Mouse (Mus musculus): ENCODE measurements around the gene Tspyl3. TPM values are rescaled to one million over a fixed set of nuclear protein-coding genes. Genes with fewer than 3 reads are reported as not detected.
A peak's percentile ranks its signal among the peaks of the same experiment; 100 is the strongest.

Tspyl3 gene
- total RNA-seq, 2 experiments from 2014 or later = 20.6 to 22.5 TPM

DNA sequence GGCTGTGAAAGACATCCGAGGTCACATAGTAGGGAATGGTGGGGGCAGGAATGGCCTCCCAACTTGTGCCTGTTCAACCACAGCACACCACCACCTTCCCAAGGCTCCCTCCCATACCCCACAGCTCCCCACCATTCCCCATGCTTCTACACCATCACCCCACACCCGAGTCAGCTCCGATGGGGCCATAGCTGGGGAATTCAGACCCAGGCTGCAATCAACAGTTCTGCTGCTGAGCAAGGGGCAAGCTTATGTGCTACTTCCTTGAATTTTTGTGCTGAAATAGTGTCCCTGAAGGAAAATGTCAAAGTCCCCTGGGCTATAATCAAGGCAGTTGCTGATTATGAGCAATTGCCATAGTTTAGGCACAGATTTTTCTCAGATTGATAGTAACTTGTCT is 6.7 kb downstream of the Tspyl3 start:
- H3K4me3 ChIP-seq = no peak overlapping the region
- TF ChIP-seq CTCF (conservative IDR thresholded peaks at IDR 0.05) = no peak
- no peak overlapping the region for H3K27ac ChIP-seq
- DNase-seq (ENCODE audit: low spot score in 2 of 2) = no peak

DNA sequence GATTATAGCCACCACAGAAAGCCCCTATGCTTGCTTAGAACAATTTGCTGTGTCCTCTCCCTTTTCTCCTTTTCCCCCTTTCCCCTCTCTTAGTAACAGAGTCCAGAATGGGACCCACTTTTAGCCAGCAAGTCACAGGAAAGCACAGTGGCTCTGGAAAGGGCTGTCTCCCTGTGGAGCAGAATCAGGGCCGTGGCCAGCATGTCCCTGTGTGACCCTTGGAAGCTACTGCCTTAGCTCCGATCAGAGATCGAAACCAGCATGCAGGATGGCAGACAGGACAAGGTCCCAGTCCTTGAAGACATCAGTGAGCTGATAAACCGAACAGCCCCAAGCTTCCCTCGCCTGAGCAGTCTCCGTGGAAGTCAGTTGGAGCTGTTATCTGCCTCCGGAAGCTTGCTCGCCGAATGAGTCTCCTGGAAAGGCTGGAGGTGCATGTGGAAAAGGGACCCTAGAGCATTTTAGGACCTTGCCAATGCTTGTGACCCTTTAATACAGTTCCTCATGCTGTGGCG is 7.4 kb downstream of the Tspyl3 start:
- H3K4me3 ChIP-seq = no peak overlapping the region
- DNase-seq (ENCODE audit: low spot score in 2 of 2) = no peak
- TF ChIP-seq CTCF (conservative IDR thresholded peaks at IDR 0.05) = no peak
- H3K27ac ChIP-seq = no peak overlapping the region

DNA sequence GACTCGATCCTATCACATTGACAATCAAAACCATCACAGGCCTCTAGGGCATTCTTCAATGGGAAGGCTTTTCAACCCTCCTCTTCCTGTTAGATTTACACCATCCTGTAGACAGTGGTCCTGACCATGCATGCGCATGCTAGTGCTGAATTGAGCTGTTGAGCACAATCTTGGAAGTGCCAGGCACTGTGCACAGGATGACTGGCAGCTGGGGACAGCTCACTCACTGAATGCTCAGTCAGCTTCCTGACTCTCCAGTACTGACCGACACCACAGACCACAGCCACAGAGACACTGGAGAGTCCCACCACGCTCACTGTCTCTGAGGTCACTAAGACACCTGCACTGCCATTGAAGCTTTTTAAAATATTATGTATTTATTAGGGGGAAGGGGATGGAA is 9.8 kb downstream of the Tspyl3 start:
- no peak overlapping the region for H3K4me3 ChIP-seq
- H3K27ac ChIP-seq = no peak overlapping the region
- no peak for DNase-seq (ENCODE audit: low spot score in 2 of 2)
- TF ChIP-seq CTCF (conservative IDR thresholded peaks at IDR 0.05) = no peak

DNA sequence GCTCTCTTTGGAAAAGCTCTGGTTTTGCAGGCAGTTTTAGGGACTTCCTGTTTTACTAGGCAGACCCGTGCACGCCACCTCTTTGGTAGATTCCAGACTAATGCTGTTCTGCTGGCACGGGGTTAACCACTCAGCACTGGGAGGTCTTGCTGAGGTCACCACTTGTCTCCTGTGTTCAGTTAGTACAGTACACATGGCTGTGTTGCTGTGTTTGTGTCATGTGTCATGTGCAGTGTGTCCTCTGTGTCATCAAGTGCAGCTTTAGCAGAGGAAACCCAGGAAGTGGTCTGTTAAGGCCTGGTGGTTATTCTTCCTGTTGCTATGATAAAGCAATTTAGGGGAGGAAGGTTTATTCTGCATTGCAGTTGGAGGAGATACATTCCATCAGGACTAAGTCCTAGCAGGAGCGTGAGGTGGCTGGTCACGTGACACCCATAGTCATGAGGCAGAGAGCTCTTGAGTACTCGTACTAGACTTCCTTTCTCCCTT is 10.4 kb downstream of the Tspyl3 start:
- no peak for DNase-seq (ENCODE audit: low spot score in 2 of 2)
- no peak overlapping the region for H3K27ac ChIP-seq
- H3K4me3 ChIP-seq = no peak overlapping the region
- TF ChIP-seq CTCF (conservative IDR thresholded peaks at IDR 0.05) = no peak

DNA sequence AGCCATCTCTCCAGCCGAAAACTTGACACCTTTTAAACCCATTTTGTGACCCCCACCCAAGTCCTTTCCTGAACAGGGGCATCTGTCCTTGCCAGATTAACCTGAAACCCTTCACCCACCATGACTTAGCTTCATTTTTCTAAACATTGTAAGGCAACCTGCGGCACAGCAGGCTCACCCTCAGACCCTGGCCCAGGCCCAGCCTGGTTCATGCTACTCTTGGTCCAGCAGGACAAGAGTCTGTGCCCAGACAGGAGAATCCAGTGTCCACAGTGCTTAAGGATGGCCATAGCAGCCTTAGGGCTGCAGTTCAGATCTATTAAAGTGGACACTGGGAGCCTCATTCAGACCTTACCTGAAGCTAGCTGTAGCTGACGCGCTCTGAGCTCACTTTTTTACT is 11.9 kb downstream of the Tspyl3 start:
- no peak for DNase-seq (ENCODE audit: low spot score in 2 of 2)

DNA sequence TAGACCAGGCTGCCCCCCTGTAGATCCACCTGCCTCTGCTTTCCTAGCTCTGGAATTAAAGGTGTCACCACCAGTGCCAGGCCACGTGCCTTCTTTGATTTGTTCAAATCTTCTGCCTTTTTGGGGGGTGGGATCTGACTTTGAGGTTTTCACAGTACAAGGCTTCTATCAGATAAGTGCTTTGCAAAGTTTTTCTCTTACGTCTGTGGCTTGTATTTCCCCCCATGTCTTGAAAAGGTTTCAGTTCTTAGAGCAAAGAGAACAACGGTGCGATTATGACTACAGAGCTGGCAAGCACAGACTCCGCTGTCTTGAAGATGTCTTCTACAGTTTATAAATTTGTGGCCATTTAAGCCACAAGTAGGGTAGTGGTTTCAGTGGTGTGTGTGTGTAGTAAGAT is 13.8 kb downstream of the Tspyl3 start:
- DNase-seq (ENCODE audit: low spot score in 2 of 2) = no peak
- H3K4me3 ChIP-seq = no peak overlapping the region
- TF ChIP-seq CTCF (conservative IDR thresholded peaks at IDR 0.05) = no peak
- no peak overlapping the region for H3K27ac ChIP-seq

More for the DNA sequence above, 11.9 kb downstream of the Tspyl3 start:
- Histone ChIP-seq H3K4me3 (no peak overlapping the region), H3K27ac (no peak overlapping the region)
- no peak for TF ChIP-seq CTCF (conservative IDR thresholded peaks at IDR 0.05)

DNA sequence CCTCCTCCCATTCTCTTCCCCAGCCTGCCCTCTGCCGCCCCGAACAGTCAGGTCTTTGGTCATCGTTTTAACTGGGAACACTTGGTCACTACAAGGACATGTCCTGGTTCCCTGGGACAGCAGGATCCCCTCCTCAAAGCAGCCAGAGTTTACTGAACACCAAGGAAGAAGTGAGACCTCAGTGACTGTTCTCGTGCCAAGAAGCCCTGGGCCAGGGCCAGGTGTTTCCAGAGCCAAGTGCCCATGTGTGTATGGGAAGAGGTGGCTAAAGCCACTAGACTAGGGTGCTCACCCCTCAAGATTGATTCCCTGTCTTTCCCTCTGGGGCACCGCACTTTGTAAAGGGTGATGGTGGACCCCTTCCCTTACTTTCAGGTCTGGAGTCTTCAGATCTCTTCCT is 16.0 kb downstream of the Tspyl3 start:
- no peak overlapping the region for H3K27ac ChIP-seq
- no peak for DNase-seq (ENCODE audit: low spot score in 2 of 2)
- no peak for TF ChIP-seq CTCF (conservative IDR thresholded peaks at IDR 0.05)
- no peak overlapping the region for H3K4me3 ChIP-seq

DNA sequence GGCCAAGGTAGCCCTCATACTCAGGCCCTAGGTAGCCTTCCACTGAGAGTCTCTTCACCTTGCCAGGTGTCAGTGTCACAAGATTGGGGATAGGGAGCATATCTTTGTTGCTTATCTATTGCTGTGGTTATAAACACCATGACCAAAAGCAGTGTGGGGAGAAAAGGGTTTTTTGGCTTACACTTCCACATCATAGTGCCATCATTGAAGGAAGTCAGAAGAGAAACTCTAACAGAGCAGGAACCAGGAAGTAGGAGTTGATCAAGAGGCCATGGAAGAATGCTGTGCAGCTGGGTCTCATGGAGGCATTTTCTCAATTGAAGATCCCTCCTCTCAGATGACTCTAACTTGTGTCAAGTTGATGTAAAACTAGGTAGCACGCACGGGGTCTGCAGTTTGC is 17.1 kb downstream of the Tspyl3 start:
- no peak overlapping the region for H3K4me3 ChIP-seq
- no peak overlapping the region for H3K27ac ChIP-seq
- no peak for TF ChIP-seq CTCF (conservative IDR thresholded peaks at IDR 0.05)
- DNase-seq (ENCODE audit: low spot score in 2 of 2) = no peak

DNA sequence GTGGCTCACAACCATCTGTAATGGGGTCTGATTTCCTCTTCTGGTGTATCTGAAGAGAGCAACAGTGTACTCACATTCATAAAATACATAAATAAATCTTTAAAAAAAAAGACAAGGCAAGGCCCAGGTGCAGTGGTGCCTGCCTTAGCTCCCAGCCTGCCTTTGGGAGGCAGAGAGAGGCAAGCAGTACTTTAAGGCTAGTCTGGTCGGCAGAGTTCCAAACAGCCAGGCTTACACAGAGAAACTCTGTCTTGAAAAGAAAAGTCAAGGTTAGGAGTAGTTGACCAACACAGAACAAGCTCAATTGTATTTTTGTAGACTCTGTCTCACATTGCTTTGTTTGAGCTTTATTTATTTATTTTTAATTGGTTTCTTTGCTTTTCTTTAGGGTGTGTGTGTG is 22.5 kb downstream of the Tspyl3 start:
- TF ChIP-seq CTCF (conservative IDR thresholded peaks at IDR 0.05) = no peak
- H3K4me3 ChIP-seq = no peak overlapping the region
- no peak overlapping the region for H3K27ac ChIP-seq
- no peak for DNase-seq (ENCODE audit: low spot score in 2 of 2)

DNA sequence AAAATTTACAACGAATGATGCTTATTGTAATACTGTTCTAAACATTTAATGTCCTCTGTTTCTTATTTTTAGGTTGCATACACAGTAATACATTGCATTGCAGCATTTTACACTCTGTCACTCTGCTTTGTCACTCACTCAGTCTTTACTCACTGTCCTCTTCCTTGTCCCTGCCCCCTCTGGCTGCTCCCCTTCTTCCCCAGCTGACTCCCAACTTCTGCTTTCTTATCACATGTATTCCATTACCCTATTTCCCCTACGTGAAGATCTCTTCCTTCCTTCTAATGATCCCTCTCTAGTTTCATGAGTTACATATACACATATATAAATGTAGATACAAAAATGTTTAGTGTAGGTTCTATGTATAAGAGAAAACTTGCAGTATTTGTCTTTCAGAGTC is 26.1 kb downstream of the Tspyl3 start:
- H3K27ac ChIP-seq = no peak overlapping the region
- no peak overlapping the region for H3K4me3 ChIP-seq
- TF ChIP-seq CTCF (conservative IDR thresholded peaks at IDR 0.05) = no peak
- DNase-seq (ENCODE audit: low spot score in 2 of 2) = no peak

DNA sequence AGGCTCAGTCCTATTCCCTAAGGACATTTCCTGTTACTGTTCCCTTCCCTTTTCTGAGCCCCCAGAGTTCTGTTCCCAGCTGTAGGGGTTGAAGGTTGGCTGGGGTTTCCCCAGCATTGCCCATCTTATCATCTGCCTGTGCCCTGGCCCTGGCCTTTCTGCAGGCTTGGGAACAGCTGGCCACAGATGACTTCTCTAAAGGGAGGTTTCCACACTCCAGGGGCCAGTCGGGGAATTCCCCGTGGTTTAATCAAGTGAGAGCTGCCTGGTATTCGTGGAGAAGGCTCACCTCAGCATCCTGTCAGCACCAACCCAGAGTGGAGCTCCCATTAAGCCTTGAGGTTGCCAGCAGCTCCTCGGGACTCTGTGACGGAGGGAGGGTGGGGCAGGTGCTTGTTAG is 26.8 kb downstream of the Tspyl3 start:
- H3K27ac ChIP-seq = no peak overlapping the region
- no peak for DNase-seq (ENCODE audit: low spot score in 2 of 2)
- H3K4me3 ChIP-seq = no peak overlapping the region
- TF ChIP-seq CTCF (conservative IDR thresholded peaks at IDR 0.05) = no peak

DNA sequence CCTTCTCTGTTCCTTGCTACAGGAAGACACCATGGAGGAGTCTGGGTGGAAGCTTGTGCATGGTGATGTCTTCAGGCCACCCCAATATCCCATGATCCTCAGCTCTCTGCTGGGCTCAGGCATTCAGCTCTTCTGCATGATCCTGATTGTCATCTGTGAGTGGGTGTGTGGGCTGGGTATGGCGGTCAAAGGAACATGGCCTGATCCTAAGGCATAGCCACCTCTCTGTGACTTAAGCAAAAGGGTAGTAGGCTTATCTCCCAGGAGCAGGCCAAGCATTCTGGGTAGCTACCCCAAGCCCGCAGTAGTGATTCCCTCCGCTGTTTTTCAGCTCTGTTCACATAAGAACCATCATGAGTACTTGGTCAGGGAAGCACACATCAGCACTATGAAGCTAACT is 31.0 kb downstream of the Tspyl3 start:
- Histone ChIP-seq H3K4me3 (no peak overlapping the region), H3K27ac (no peak overlapping the region)
- TF ChIP-seq CTCF (conservative IDR thresholded peaks at IDR 0.05) = no peak
- DNase-seq (ENCODE audit: low spot score in 2 of 2) = no peak

DNA sequence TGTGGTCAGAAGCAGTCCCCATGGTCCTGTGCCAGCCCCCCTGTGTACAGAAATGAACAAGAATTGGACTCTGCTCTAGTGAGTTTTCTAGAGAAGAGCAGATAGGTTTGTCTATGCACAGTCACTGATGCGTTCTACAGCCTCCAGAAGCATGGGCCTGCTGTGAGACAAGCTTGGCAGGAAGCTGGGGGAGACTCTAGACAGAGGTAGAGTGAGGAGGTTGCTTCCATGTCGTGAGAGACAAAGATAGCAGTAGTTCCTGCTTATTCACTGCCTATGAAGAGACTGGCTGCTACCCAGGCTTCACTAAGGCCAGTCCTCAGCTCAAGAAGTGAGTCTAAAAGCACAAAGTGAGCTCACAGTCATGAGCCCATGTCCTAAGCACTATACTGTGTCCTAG is 34.0 kb downstream of the Tspyl3 start:
- Histone ChIP-seq H3K4me3 (no peak overlapping the region), H3K27ac (no peak overlapping the region)
- no peak for TF ChIP-seq CTCF (conservative IDR thresholded peaks at IDR 0.05)
- DNase-seq (ENCODE audit: low spot score in 2 of 2) = no peak

DNA sequence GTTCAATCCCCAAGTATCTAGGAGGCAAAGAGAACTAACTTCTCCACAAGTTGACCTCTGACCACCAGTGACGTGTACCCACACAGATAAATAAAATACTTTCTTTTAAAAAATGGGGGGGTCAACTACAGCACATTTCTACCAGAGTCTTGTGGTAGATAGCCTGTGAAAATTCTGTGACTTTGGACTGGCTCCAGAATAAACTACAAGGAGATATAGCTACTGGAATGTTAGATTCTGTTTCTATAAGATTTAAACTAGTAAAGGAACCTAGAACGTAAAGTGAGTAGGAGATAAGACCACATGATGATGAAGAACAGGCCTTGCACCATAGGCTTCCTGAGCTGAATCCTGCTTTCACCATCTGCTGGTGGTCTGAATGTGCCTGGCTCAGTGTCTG is 37.4 kb downstream of the Tspyl3 start:
- TF ChIP-seq CTCF (conservative IDR thresholded peaks at IDR 0.05) = no peak
- Histone ChIP-seq H3K4me3 (no peak overlapping the region), H3K27ac (no peak overlapping the region)
- DNase-seq (ENCODE audit: low spot score in 2 of 2) = no peak

DNA sequence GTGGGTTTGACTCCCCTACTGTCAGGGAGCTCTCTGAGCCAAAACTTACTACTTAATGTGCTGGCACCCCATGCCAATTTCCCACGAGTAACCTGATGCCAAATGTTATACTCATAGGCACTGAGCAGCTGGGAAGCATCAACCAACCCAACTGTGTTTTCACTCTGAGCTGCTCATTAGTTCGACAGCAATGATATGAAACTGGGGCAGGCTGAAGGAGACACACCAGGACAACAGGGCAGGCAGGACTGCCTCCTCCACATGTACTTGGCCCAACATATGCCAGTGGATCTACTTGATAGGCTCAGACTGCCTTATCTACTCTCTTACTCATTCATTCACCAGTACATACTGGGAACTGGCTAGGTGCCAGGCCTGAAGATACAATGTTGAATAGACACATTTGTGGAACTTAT is 39.1 kb downstream of the Tspyl3 start:
- Histone ChIP-seq H3K4me3 (no peak overlapping the region), H3K27ac (no peak overlapping the region)
- peak; percentile 68 to 80 for DNase-seq (ENCODE audit: low spot score in 2 of 2)
- no peak for TF ChIP-seq CTCF (conservative IDR thresholded peaks at IDR 0.05)

All from layer of hippocampus, adult 2 months (tissue).